Mouse (Mus musculus): ENCODE results near the gene Pcyt2. TPM values are rescaled to one million over a fixed set of nuclear protein-coding genes. Genes with fewer than 3 reads are reported as not detected.

Pcyt2 gene
- polyA plus RNA-seq, 1 experiment = 432 TPM

- TF ChIP-seq CTCF (conservative IDR thresholded peaks at IDR 0.05; ENCODE audit: insufficient read depth, insufficient read length, low read depth, low read length) = peak; percentile 72
- TF ChIP-seq POLR2A (IDR thresholded peaks at IDR 0.05; ENCODE audit: low read depth, low read length) = no peak
- Histone ChIP-seq H3K27ac (ENCODE audit: insufficient read depth, low read depth, low read length) (peak overlapping the region; percentile 66), H3K36me3 (ENCODE audit: control insufficient read depth, insufficient read depth, low read length) (peaks cover 4% of the 10 kb centered on the region), H3K4me1 (ENCODE audit: control insufficient read depth, insufficient read depth, low read length) (peaks cover 16% of the 10 kb centered on the region), H3K27me3 (replicated peaks; ENCODE audit: control insufficient read depth, insufficient read depth, low read length) (no peaks in the 10 kb centered on the region), H3K4me3 (ENCODE audit: insufficient read depth, low read depth, low read length) (peak overlapping the region; percentile 69)
- DNase-seq = peak; percentile 85
- WGBS = 8% methylated on average over 30 of the region's 30 CpGs
These were observed 6.4 kb upstream of the Pcyt2 start for GRCm38 (mm10) chr11:120623961-120624679.

- H3K4me1 ChIP-seq (ENCODE audit: control insufficient read depth, insufficient read depth, low read length) = peaks cover 13% of the 10 kb centered on the region; the same call in 1 of the 2 replicates
- WGBS = 92% methylated on average over 6 of the region's 6 CpGs
- no peak overlapping the region for H3K4me3 ChIP-seq (ENCODE audit: insufficient read depth, low read depth, low read length)
- no peaks in the 10 kb centered on the region for H3K27me3 ChIP-seq (replicated peaks; ENCODE audit: control insufficient read depth, insufficient read depth, low read length)
- H3K36me3 ChIP-seq (ENCODE audit: control insufficient read depth, insufficient read depth, low read length) = peaks cover 7% of the 10 kb centered on the region
- DNase-seq = no peak
- H3K27ac ChIP-seq (ENCODE audit: insufficient read depth, low read depth, low read length) = no peak overlapping the region
- TF ChIP-seq CTCF (conservative IDR thresholded peaks at IDR 0.05; ENCODE audit: insufficient read depth, insufficient read length, low read depth, low read length) (no peak), POLR2A (IDR thresholded peaks at IDR 0.05; ENCODE audit: low read depth, low read length) (no peak)
These were observed 5.1 kb upstream of the Pcyt2 start for GRCm38 (mm10) chr11:120622805-120623204.

GRCm38 (mm10) chr11:120620195-120620594 lies 2.5 kb upstream of the Pcyt2 start:
- Histone ChIP-seq H3K27ac (ENCODE audit: insufficient read depth, low read depth, low read length) (no peak overlapping the region), H3K27me3 (replicated peaks; ENCODE audit: control insufficient read depth, insufficient read depth, low read length) (no peaks in the 10 kb centered on the region), H3K36me3 (ENCODE audit: control insufficient read depth, insufficient read depth, low read length) (peaks cover 7% of the 10 kb centered on the region), H3K4me1 (ENCODE audit: control insufficient read depth, insufficient read depth, low read length) (peaks cover 20% of the 10 kb centered on the region), H3K4me3 (ENCODE audit: insufficient read depth, low read depth, low read length) (no peak overlapping the region)
- 94% methylated on average over 14 of the region's 14 CpGs for WGBS
- TF ChIP-seq POLR2A (IDR thresholded peaks at IDR 0.05; ENCODE audit: low read depth, low read length) = no peak
- no peak for TF ChIP-seq CTCF (conservative IDR thresholded peaks at IDR 0.05; ENCODE audit: insufficient read depth, insufficient read length, low read depth, low read length)
- DNase-seq = no peak

- DNase-seq = no peak
- peaks cover 7% of the 10 kb centered on the region for H3K36me3 ChIP-seq (ENCODE audit: control insufficient read depth, insufficient read depth, low read length)
- H3K4me3 ChIP-seq (ENCODE audit: insufficient read depth, low read depth, low read length) = no peak overlapping the region
- H3K27ac ChIP-seq (ENCODE audit: insufficient read depth, low read depth, low read length) = 0 out of 2 replicates have a peak overlapping the region, but pooled peaks have one; percentile 1
- H3K27me3 ChIP-seq (replicated peaks; ENCODE audit: control insufficient read depth, insufficient read depth, low read length) = no peaks in the 10 kb centered on the region
- WGBS = 88% methylated on average over 25 of the region's 25 CpGs
- H3K4me1 ChIP-seq (ENCODE audit: control insufficient read depth, insufficient read depth, low read length) = peaks cover 15% of the 10 kb centered on the region
- TF ChIP-seq CTCF (conservative IDR thresholded peaks at IDR 0.05; ENCODE audit: insufficient read depth, insufficient read length, low read depth, low read length) (no peak), POLR2A (IDR thresholded peaks at IDR 0.05; ENCODE audit: low read depth, low read length) (no peak)
These were observed 1.1 kb upstream of the Pcyt2 start for GRCm38 (mm10) chr11:120618619-120619535.

- peak; percentile 88 for DNase-seq
- 36% methylated on average over 4 of the region's 4 CpGs for WGBS
- Histone ChIP-seq H3K27ac (ENCODE audit: insufficient read depth, low read depth, low read length) (peak overlapping the region; percentile 95), H3K27me3 (replicated peaks; ENCODE audit: control insufficient read depth, insufficient read depth, low read length) (no peaks in the 10 kb centered on the region), H3K4me1 (ENCODE audit: control insufficient read depth, insufficient read depth, low read length) (peaks cover 14% of the 10 kb centered on the region), H3K36me3 (ENCODE audit: control insufficient read depth, insufficient read depth, low read length) (peaks cover 6% of the 10 kb centered on the region; the same call in 1 of the 2 replicates), H3K4me3 (ENCODE audit: insufficient read depth, low read depth, low read length) (peak overlapping the region; percentile 83)
- no peak for TF ChIP-seq POLR2A (IDR thresholded peaks at IDR 0.05; ENCODE audit: low read depth, low read length)
- no peak for TF ChIP-seq CTCF (conservative IDR thresholded peaks at IDR 0.05; ENCODE audit: insufficient read depth, insufficient read length, low read depth, low read length)
These were observed 980 bp downstream of the Pcyt2 start for GRCm38 (mm10) chr11:120616617-120617294.

GRCm38 (mm10) chr11:120615606-120616203 lies 2.0 kb downstream of the Pcyt2 start:
- Histone ChIP-seq H3K27me3 (replicated peaks; ENCODE audit: control insufficient read depth, insufficient read depth, low read length) (no peaks in the 10 kb centered on the region), H3K36me3 (ENCODE audit: control insufficient read depth, insufficient read depth, low read length) (peaks cover 6% of the 10 kb centered on the region; the same call in 1 of the 2 replicates), H3K4me3 (ENCODE audit: insufficient read depth, low read depth, low read length) (peak overlapping the region; percentile 5; the same call in 1 of the 2 replicates), H3K4me1 (ENCODE audit: control insufficient read depth, insufficient read depth, low read length) (peaks cover 14% of the 10 kb centered on the region), H3K27ac (ENCODE audit: insufficient read depth, low read depth, low read length) (no peak overlapping the region)
- TF ChIP-seq POLR2A (IDR thresholded peaks at IDR 0.05; ENCODE audit: low read depth, low read length) (no peak), CTCF (conservative IDR thresholded peaks at IDR 0.05; ENCODE audit: insufficient read depth, insufficient read length, low read depth, low read length) (no peak)
- no peak for DNase-seq
- WGBS = 78% methylated on average over 11 of the region's 11 CpGs
